Comparison of ENCODE assay signal across 8 mouse cellular contexts in genomic region chr8:83165235-83165930, GRCm38 (mm10). TPM values are rescaled to one million over a fixed set of nuclear protein-coding genes. Genes with fewer than 3 reads are reported as not detected.
A peak's percentile ranks its signal among the peaks of the same experiment; 100 is the strongest.
DNase-seq lines count a peak whose midpoint lies in the region; ATAC-seq and TF ChIP-seq lines count a peak whose summit lies in the region.

Gene Tbc1d9, plus strand, starts transcription at chr8:83165352.

- WGBS in hindbrain, embryonic 16.5 days = under 1% methylated on average over 43 of the region's 63 CpGs

- TF ChIP-seq CTCF in cortical plate, adult 2 months (IDR thresholded peaks at IDR 0.05; ENCODE audit: extremely low read depth, insufficient read depth, low read length) = no peak

- peak within 1 kb of the TSS; percentile 96 for H3K27ac ChIP-seq in cortical plate, adult 2 months (ENCODE audit: insufficient read depth, low read length)
- peak within 1 kb of the TSS; percentile 89 for H3K27ac ChIP-seq in hindbrain, embryonic 16.5 days (ENCODE audit: low read depth, low read length)

- ATAC-seq in hindbrain, embryonic 16.5 days = peak; percentile 91

- peak; percentile 82 for TF ChIP-seq POLR2A in cortical plate, adult 2 months (IDR thresholded peaks at IDR 0.05; ENCODE audit: extremely low read depth, insufficient read depth, low read length)

- H3K36me3 ChIP-seq in hindbrain, embryonic 16.5 days (ENCODE audit: control insufficient read depth, insufficient read depth, low read length) = no peaks in the 10 kb centered on the region

- peak within 1 kb of the TSS; percentile 60 for H3K4me2 ChIP-seq in hindbrain, embryonic 16.5 days (ENCODE audit: low read length)

- H3K4me3 ChIP-seq in cortical plate, adult 2 months (ENCODE audit: insufficient read depth, low read length) = peak within 1 kb of the TSS; percentile 62
- peak within 1 kb of the TSS; percentile 69 for H3K4me3 ChIP-seq in hindbrain, embryonic 16.5 days (ENCODE audit: low read length)

- no peaks in the 10 kb centered on the region for H3K27me3 ChIP-seq in hindbrain, embryonic 16.5 days (replicated peaks; ENCODE audit: control insufficient read depth, insufficient read depth, low read length)

- peak; percentile 82 to 92 for DNase-seq in adrenal gland, adult (ENCODE audit: inconsistent age in 2 of 2, low spot score in 1 of 2)
- DNase-seq in gastrocnemius, postnatal 10 days = peak; percentile 66
- DNase-seq in left cerebral cortex, adult 18-20 months (ENCODE audit: low spot score in 2 of 2) = peak; percentile 63 to 71
- DNase-seq in lung, postnatal 25 days (ENCODE audit: low spot score) = peak; percentile 59
- peak; percentile 56 for DNase-seq in retina, adult 2 months (ENCODE audit: low read depth, low spot score)
- peak; percentile 71 for DNase-seq in urinary bladder, adult 2 months (ENCODE audit: low spot score)

- peaks cover 4% of the 10 kb centered on the region; the same call in 1 of the 2 replicates for H3K4me1 ChIP-seq in cortical plate, adult 2 months (ENCODE audit: control insufficient read depth, insufficient read depth, low read length)
- H3K4me1 ChIP-seq in hindbrain, embryonic 16.5 days (ENCODE audit: control insufficient read depth, insufficient read depth, low read depth, low read length) = peaks cover 10% of the 10 kb centered on the region

- H3K9me3 ChIP-seq in hindbrain, embryonic 16.5 days (ENCODE audit: control insufficient read depth, low read length) = no peaks in the 10 kb centered on the region

- peak within 1 kb of the TSS; percentile 97 for H3K9ac ChIP-seq in hindbrain, embryonic 16.5 days (ENCODE audit: low read depth, low read length)

RNA-seq across cellular contexts. Expression of gene Tbc1d9, which starts in this region (rescaled TPM):
- polyA plus RNA-seq in cortical plate, adult 2 months (2012; rRNA removed) = 49.2 and 49.9 TPM in 2 replicates
- total RNA-seq in gastrocnemius, postnatal 10 days (2021) = 1 to 10 TPM; 2.4 to 3.3 TPM
- 16.2 and 16.5 TPM in 2 replicates for polyA plus RNA-seq in hindbrain, embryonic 16.5 days (2015; fragmentation: Nextera tagmentation; extraction: Ambion mirVana)
- 10 to 100 TPM; 96.2 to 97.5 TPM for total RNA-seq in left cerebral cortex, adult 18-20 months (2021)
- 22.0 and 23.1 TPM in 2 replicates for polyA plus RNA-seq in urinary bladder, adult 2 months (2012; rRNA removed)

Comparison
In these comparisons a context has a peak if more than half of its experiments do, and no peak if none do; other contexts are left out.
1. Peak in every context shown above with its lines: DNase-seq, ATAC-seq, H3K4me3 ChIP-seq and H3K27ac ChIP-seq.
2. RNA of gene Tbc1d9 (total RNA-seq): 96.2 to 97.5 TPM in left cerebral cortex, adult 18-20 months; 2.4 to 3.3 TPM in gastrocnemius, postnatal 10 days; every median in the first group is over 10 times any median in the second.